Mouse (Mus musculus) testis, adult 2 months (tissue): Measurements from ENCODE around the gene Musk.

ENCODE experiments used
- CTCF ChIP-seq: fragments of 200-500 bp; IDR thresholded peaks from 2 replicates; pipeline ENCODE4 v1.5.1; 2012; ENCODE audit warnings: low read depth, mild to moderate bottlenecking, inconsistent platforms, low read length, moderate library complexity; ENCODE audit not compliant: control insufficient read depth, insufficient read depth, insufficient replicate concordance
- POLR2A ChIP-seq: fragments of 200-500 bp; IDR thresholded peaks from 2 replicates; pipeline ENCODE4 v1.6.1; 2012; ENCODE audit warnings: low read depth, mild to moderate bottlenecking, inconsistent platforms, low read length, moderate library complexity; ENCODE audit not compliant: control insufficient read depth

GRCm38 (mm10) chr4:58350206-58350605 lies 64.4 kb downstream of the Musk start:
- TF ChIP-seq CTCF (no peak), POLR2A (no peak)
